Mouse (Mus musculus) thymus, adult 2 months (tissue): Measurements from ENCODE around the gene Cpt2.

Experiments used
- CTCF ChIP-seq: fragments of 200-500 bp; IDR thresholded peaks from 2 replicates; pipeline ENCODE4 v1.5.1; 2012; ENCODE audit warnings: mild to moderate bottlenecking, control low read depth, low read length, moderate library complexity, borderline replicate concordance; ENCODE audit not compliant: control insufficient read depth, poor library complexity, insufficient read depth; ENCODE audit errors: extremely low read depth
- POLR2A ChIP-seq: fragments of 200-500 bp; IDR thresholded peaks from 2 replicates; pipeline ENCODE4 v1.6.1; 2012; ENCODE audit warnings: mild to moderate bottlenecking, low read length, control low read depth, moderate library complexity; ENCODE audit not compliant: control insufficient read depth, poor library complexity, insufficient read depth; ENCODE audit errors: extremely low read depth

- TF ChIP-seq POLR2A (no peak), CTCF (no peak)
Observed at GRCm38 (mm10) chr4:107969781-107970180, 46.4 kb upstream of the Cpt2 start.
